Mouse (Mus musculus): ENCODE data around the gene Samd15. TPM values are rescaled to one million over a fixed set of nuclear protein-coding genes. Genes with fewer than 3 reads are reported as not detected.
"Not testable (repeated sequence)": the region's sequence is repeated elsewhere in the genome, so short reads cannot be mapped to it uniquely, and the experiment has no call there.

The Samd15 gene
- polyA plus RNA-seq, 1 experiment from 2014 or later: 1.7 TPM

GRCm38 (mm10) chr12:87195069-87195468 is 4.5 kb upstream of the Samd15 start:
- no peak for ATAC-seq
- Histone ChIP-seq H3K27me3 (replicated peaks; ENCODE audit: control insufficient read depth, insufficient read depth, low read length) (no peaks in the 10 kb centered on the region), H3K9ac (ENCODE audit: low read depth, low read length) (no peak overlapping the region), H3K4me1 (ENCODE audit: control insufficient read depth, insufficient read depth, low read depth, low read length) (peaks cover 8% of the 10 kb centered on the region; the same call in 1 of the 2 replicates), H3K4me2 (ENCODE audit: low read length) (no peak overlapping the region), H3K4me3 (ENCODE audit: low read length) (no peak overlapping the region), H3K36me3 (ENCODE audit: control insufficient read depth, insufficient read depth, low read length) (no peaks in the 10 kb centered on the region), H3K27ac (ENCODE audit: low read depth, low read length) (no peak overlapping the region), H3K9me3 (ENCODE audit: control insufficient read depth, low read length) (no peaks in the 10 kb centered on the region)
- WGBS: 79% methylated on average over 1 of the region's 1 CpGs

DNA sequence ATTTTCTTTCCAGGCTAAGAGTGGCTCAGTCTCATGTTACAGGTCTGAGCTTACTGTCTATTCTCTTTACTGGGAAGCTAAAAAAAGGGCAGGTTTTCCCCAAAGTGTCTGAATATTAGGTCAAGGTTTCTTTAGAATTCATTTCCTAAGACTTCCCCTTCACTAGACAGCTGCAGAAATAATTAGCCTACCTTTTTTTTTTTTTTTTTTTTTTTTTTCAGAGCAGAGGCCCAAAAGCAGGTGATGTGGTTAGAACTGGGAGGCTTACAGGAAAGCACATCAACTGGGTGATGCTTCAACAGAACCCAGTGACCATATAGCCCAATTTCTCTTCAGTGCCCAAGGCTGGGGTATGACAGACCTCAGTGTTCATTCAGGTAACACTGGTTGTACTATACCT is 3.2 kb upstream of the Samd15 start:
- Histone ChIP-seq H3K36me3 (ENCODE audit: control insufficient read depth, insufficient read depth, low read length) (no peaks in the 10 kb centered on the region), H3K4me2 (ENCODE audit: low read length) (no peak overlapping the region), H3K4me3 (ENCODE audit: low read length) (no peak overlapping the region), H3K4me1 (ENCODE audit: control insufficient read depth, insufficient read depth, low read depth, low read length) (peaks cover 11% of the 10 kb centered on the region), H3K27me3 (replicated peaks; ENCODE audit: control insufficient read depth, insufficient read depth, low read length) (no peaks in the 10 kb centered on the region), H3K9me3 (ENCODE audit: control insufficient read depth, low read length) (no peaks in the 10 kb centered on the region), H3K27ac (ENCODE audit: low read depth, low read length) (no peak overlapping the region), H3K9ac (ENCODE audit: low read depth, low read length) (no peak overlapping the region)
- no peak for ATAC-seq

- peak overlapping the region; percentile 72 for H3K4me3 ChIP-seq (ENCODE audit: low read length)
- H3K9ac ChIP-seq (ENCODE audit: low read depth, low read length): no peak overlapping the region
- H3K27ac ChIP-seq (ENCODE audit: low read depth, low read length): no peak overlapping the region
- peaks cover 11% of the 10 kb centered on the region for H3K4me1 ChIP-seq (ENCODE audit: control insufficient read depth, insufficient read depth, low read depth, low read length)
- no peaks in the 10 kb centered on the region for H3K36me3 ChIP-seq (ENCODE audit: control insufficient read depth, insufficient read depth, low read length)
- peak overlapping the region; percentile 77 for H3K4me2 ChIP-seq (ENCODE audit: low read length)
- no peak for ATAC-seq
- WGBS: 44% methylated on average over 6 of the region's 6 CpGs
- no peaks in the 10 kb centered on the region for H3K27me3 ChIP-seq (replicated peaks; ENCODE audit: control insufficient read depth, insufficient read depth, low read length)
- no peaks in the 10 kb centered on the region for H3K9me3 ChIP-seq (ENCODE audit: control insufficient read depth, low read length)
These were observed 731 bp upstream of the Samd15 start for GRCm38 (mm10) chr12:87198792-87199191.

GRCm38 (mm10) chr12:87199973-87200586 is 557 bp downstream of the Samd15 start, which contains the start of gene Tmed8:
Tmed8 (minus strand) TSS chr12:87200454.
- WGBS: under 1% methylated on average over 57 of the region's 70 CpGs
- Histone ChIP-seq H3K27ac (ENCODE audit: low read depth, low read length) (peak within 1 kb of the TSS; percentile 94), H3K4me3 (ENCODE audit: low read length) (peak within 1 kb of the TSS; percentile 72), H3K36me3 (ENCODE audit: control insufficient read depth, insufficient read depth, low read length) (no peaks in the 10 kb centered on the region), H3K4me2 (ENCODE audit: low read length) (peak within 1 kb of the TSS; percentile 77), H3K9ac (ENCODE audit: low read depth, low read length) (peak within 1 kb of the TSS; percentile 96), H3K4me1 (ENCODE audit: control insufficient read depth, insufficient read depth, low read depth, low read length) (peaks cover 11% of the 10 kb centered on the region), H3K9me3 (ENCODE audit: control insufficient read depth, low read length) (no peaks in the 10 kb centered on the region), H3K27me3 (replicated peaks; ENCODE audit: control insufficient read depth, insufficient read depth, low read length) (no peaks in the 10 kb centered on the region)
- ATAC-seq: peak; percentile 96

- Histone ChIP-seq H3K4me3 (ENCODE audit: low read length) (no peak overlapping the region), H3K4me2 (ENCODE audit: low read length) (no peak overlapping the region), H3K9me3 (ENCODE audit: control insufficient read depth, low read length) (no peaks in the 10 kb centered on the region), H3K9ac (ENCODE audit: low read depth, low read length) (no peak overlapping the region), H3K27me3 (replicated peaks; ENCODE audit: control insufficient read depth, insufficient read depth, low read length) (no peaks in the 10 kb centered on the region), H3K4me1 (ENCODE audit: control insufficient read depth, insufficient read depth, low read depth, low read length) (peaks cover 11% of the 10 kb centered on the region), H3K27ac (ENCODE audit: low read depth, low read length) (no peak overlapping the region), H3K36me3 (ENCODE audit: control insufficient read depth, insufficient read depth, low read length) (no peaks in the 10 kb centered on the region)
- no peak for ATAC-seq
- WGBS: 72% methylated on average over 5 of the region's 5 CpGs
These were observed 2.2 kb downstream of the Samd15 start for GRCm38 (mm10) chr12:87201694-87202093.

- not testable (repeated sequence) for H3K4me2 ChIP-seq (ENCODE audit: low read length); H3K4me3 ChIP-seq (ENCODE audit: low read length); H3K4me1 ChIP-seq (ENCODE audit: control insufficient read depth, insufficient read depth, low read depth, low read length); ATAC-seq; H3K9me3 ChIP-seq (ENCODE audit: control insufficient read depth, low read length); H3K36me3 ChIP-seq (ENCODE audit: control insufficient read depth, insufficient read depth, low read length); H3K27me3 ChIP-seq (replicated peaks; ENCODE audit: control insufficient read depth, insufficient read depth, low read length); H3K9ac ChIP-seq (ENCODE audit: low read depth, low read length); H3K27ac ChIP-seq (ENCODE audit: low read depth, low read length)
- WGBS: 97% methylated on average over 5 of the region's 5 CpGs
These were observed 6.3 kb downstream of the Samd15 start for GRCm38 (mm10) chr12:87205789-87206188.

DNA sequence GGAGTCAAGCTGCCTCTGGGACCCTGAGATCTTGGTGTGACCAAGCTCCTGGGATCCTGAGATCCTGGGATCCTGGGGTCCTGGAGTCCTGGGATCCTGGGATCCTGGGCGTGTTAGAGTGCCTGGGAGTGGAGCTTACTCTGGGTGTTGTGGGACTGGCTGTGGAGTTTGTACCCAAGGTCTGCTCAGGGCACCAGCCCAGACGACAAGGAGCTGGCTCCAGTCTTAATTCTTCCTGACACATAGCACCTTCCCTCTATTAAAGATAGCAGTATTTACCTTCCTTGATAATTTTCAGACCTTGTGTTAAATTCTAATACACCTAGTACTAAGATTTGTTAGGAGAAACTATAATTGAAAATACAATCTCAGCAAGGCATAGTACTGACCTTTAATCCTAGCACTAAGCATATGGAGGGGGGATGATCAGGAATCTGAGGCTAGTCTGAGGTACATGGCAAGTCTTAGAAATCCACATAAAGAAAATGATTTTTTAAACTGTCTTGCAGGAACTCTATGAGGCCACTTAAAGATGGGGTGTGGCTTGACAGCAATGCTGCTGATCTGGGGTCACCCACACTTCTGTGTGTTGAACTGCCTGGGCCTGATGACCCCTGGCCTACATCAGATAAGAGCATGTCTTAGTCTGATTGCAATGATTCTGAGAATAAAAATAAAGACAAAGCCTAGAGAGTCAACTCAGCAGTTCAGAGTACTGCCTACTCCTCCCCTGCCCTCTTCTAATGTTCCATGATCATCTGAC is 13.5 kb downstream of the Samd15 start:
- Histone ChIP-seq H3K9ac (ENCODE audit: low read depth, low read length) (no peak overlapping the region), H3K4me3 (ENCODE audit: low read length) (no peak overlapping the region)

GRCm38 (mm10) chr12:87216053-87216452 is 16.5 kb downstream of the Samd15 start:
- no peak overlapping the region for H3K4me3 ChIP-seq (ENCODE audit: low read length)
- H3K9ac ChIP-seq (ENCODE audit: low read depth, low read length): no peak overlapping the region
- H3K36me3 ChIP-seq (ENCODE audit: control insufficient read depth, insufficient read depth, low read length): no peaks in the 10 kb centered on the region
- H3K9me3 ChIP-seq (ENCODE audit: control insufficient read depth, low read length): no peaks in the 10 kb centered on the region
- no peak for ATAC-seq
- no peaks in the 10 kb centered on the region for H3K27me3 ChIP-seq (replicated peaks; ENCODE audit: control insufficient read depth, insufficient read depth, low read length)
- no peak overlapping the region for H3K4me2 ChIP-seq (ENCODE audit: low read length)
- H3K27ac ChIP-seq (ENCODE audit: low read depth, low read length): no peak overlapping the region
- H3K4me1 ChIP-seq (ENCODE audit: control insufficient read depth, insufficient read depth, low read depth, low read length): no peaks in the 10 kb centered on the region
- WGBS: 80% methylated on average over 2 of the region's 2 CpGs

More for the DNA sequence above, 13.5 kb downstream of the Samd15 start:
- H3K36me3 ChIP-seq (ENCODE audit: control insufficient read depth, insufficient read depth, low read length): no peaks in the 10 kb centered on the region
- H3K4me2 ChIP-seq (ENCODE audit: low read length): no peak overlapping the region
- H3K27me3 ChIP-seq (replicated peaks; ENCODE audit: control insufficient read depth, insufficient read depth, low read length): no peaks in the 10 kb centered on the region
- H3K4me1 ChIP-seq (ENCODE audit: control insufficient read depth, insufficient read depth, low read depth, low read length): no peaks in the 10 kb centered on the region
- no peak for ATAC-seq
- 81% methylated on average over 2 of the region's 2 CpGs for WGBS
- H3K27ac ChIP-seq (ENCODE audit: low read depth, low read length): no peak overlapping the region
- H3K9me3 ChIP-seq (ENCODE audit: control insufficient read depth, low read length): no peaks in the 10 kb centered on the region

DNA sequence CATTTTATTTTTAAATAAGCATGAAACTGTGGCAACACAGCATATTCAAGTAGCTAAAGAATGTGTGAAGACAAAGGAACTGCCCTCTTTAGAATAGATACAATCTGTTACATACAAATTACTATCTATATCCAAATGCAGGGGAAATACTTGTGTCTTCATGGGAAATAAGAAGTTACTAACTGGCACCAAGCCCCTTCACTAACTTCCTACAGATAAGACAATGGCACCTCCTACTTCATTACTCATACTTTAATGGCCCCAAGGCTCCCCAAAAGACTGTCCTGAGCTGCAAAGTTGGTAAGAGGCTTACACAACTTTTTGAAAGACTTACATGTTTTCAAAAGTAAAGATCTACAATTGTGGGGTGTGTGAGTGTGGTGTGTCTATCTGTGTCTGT is 18.1 kb downstream of the Samd15 start:
- no peaks in the 10 kb centered on the region for H3K36me3 ChIP-seq (ENCODE audit: control insufficient read depth, insufficient read depth, low read length)
- no peak for ATAC-seq
- H3K27me3 ChIP-seq (replicated peaks; ENCODE audit: control insufficient read depth, insufficient read depth, low read length): no peaks in the 10 kb centered on the region
- no peak overlapping the region for H3K9ac ChIP-seq (ENCODE audit: low read depth, low read length)
- no peak overlapping the region for H3K4me3 ChIP-seq (ENCODE audit: low read length)
- no peak overlapping the region for H3K27ac ChIP-seq (ENCODE audit: low read depth, low read length)
- H3K4me1 ChIP-seq (ENCODE audit: control insufficient read depth, insufficient read depth, low read depth, low read length): no peaks in the 10 kb centered on the region
- no peaks in the 10 kb centered on the region for H3K9me3 ChIP-seq (ENCODE audit: control insufficient read depth, low read length)
- no peak overlapping the region for H3K4me2 ChIP-seq (ENCODE audit: low read length)

Data from hindbrain, embryonic 16.5 days (tissue).